Mouse (Mus musculus): Measurements from ENCODE around the gene Nradd. TPM values are rescaled to one million over a fixed set of nuclear protein-coding genes. Genes with fewer than 3 reads are reported as not detected.

Gene Nradd
- 1 to 10 TPM in 1 of 2 experiments, under 1 TPM in 1; 0.92 to 1.2 TPM for total RNA-seq (2021)

GRCm38 (mm10) chr9:110624361-110625166 lies at the start of gene Nradd:
Gene Nradd, minus strand, starts transcription at chr9:110624452.
- intact Hi-C loops (cut with DNase I) = loop anchor here (5.0 kb wide), 1 partner anchor 177 kb away; no protein-coding TSS in a partner anchor
- DNase-seq = peak; percentile 80 to 82

- DNase-seq = no peak
- intact Hi-C loops (cut with DNase I) = loop anchor here (2.0 kb wide), 1 partner anchor 14 kb away; no protein-coding TSS in a partner anchor
Observed at GRCm38 (mm10) chr9:110673107-110673752, 49.0 kb upstream of the Nradd start.

- peak in 1 of 2 experiments; percentile 53 for DNase-seq
- intact Hi-C loops (cut with DNase I) = loop anchor here (2.0 kb wide), 1 partner anchor 14 kb away; no protein-coding TSS in a partner anchor
Observed at GRCm38 (mm10) chr9:110672462-110673106, 48.3 kb upstream of the Nradd start.

- DNase-seq = no peak
- intact Hi-C loops (cut with DNase I) = loop anchor here (2.0 kb wide), 1 partner anchor 39 kb away; no protein-coding TSS in a partner anchor
Observed at GRCm38 (mm10) chr9:110669785-110670184, 45.5 kb upstream of the Nradd start.

- no peak for DNase-seq
- intact Hi-C loops (cut with DNase I) = no loop called here
Observed at GRCm38 (mm10) chr9:110668601-110669293, 44.5 kb upstream of the Nradd start.

GRCm38 (mm10) chr9:110667219-110667836 lies 43.1 kb upstream of the Nradd start:
- intact Hi-C loops (cut with DNase I) = no loop called here
- no peak for DNase-seq

- intact Hi-C loops (cut with DNase I) = no loop called here
- DNase-seq = no peak
Observed at GRCm38 (mm10) chr9:110666374-110666773, 42.1 kb upstream of the Nradd start.

GRCm38 (mm10) chr9:110665912-110666311 lies 41.7 kb upstream of the Nradd start:
- intact Hi-C loops (cut with DNase I) = no loop called here
- peak in 1 of 2 experiments; percentile 48 for DNase-seq

- intact Hi-C loops (cut with DNase I) = no loop called here
- DNase-seq = no peak
Observed at GRCm38 (mm10) chr9:110662844-110663243, 38.6 kb upstream of the Nradd start.

GRCm38 (mm10) chr9:110660856-110661612 lies 36.8 kb upstream of the Nradd start:
- intact Hi-C loops (cut with DNase I) = no loop called here
- no peak for DNase-seq

- DNase-seq = no peak
Observed at GRCm38 (mm10) chr9:110660208-110660607, 36.0 kb upstream of the Nradd start.

GRCm38 (mm10) chr9:110659521-110659920 lies 35.3 kb upstream of the Nradd start:
- DNase-seq = no peak

More at GRCm38 (mm10) chr9:110660208-110660607, 36.0 kb upstream of the Nradd start:
- intact Hi-C loops (cut with DNase I) = no loop called here

GRCm38 (mm10) chr9:110657474-110658078 lies 33.3 kb upstream of the Nradd start:
- peak; percentile 54 to 60 for DNase-seq
- intact Hi-C loops (cut with DNase I) = loop anchor here (2.0 kb wide), 1 partner anchor 15 kb away; no protein-coding TSS in a partner anchor

More at GRCm38 (mm10) chr9:110659521-110659920, 35.3 kb upstream of the Nradd start:
- intact Hi-C loops (cut with DNase I) = loop anchor here (2.0 kb wide), 1 partner anchor 13 kb away; no protein-coding TSS in a partner anchor

GRCm38 (mm10) chr9:110656249-110657221 lies 32.3 kb upstream of the Nradd start, which contains the start of gene Ccdc12:
Gene Ccdc12, plus strand, starts transcription at chr9:110656503.
- DNase-seq = peak; percentile 94 to 99
- intact Hi-C loops (cut with DNase I) = no loop called here

GRCm38 (mm10) chr9:110655651-110656007 lies 31.4 kb upstream of the Nradd start:
- intact Hi-C loops (cut with DNase I) = no loop called here
- no peak for DNase-seq

- DNase-seq = no peak
- intact Hi-C loops (cut with DNase I) = no loop called here
Observed at GRCm38 (mm10) chr9:110654726-110655650, 30.7 kb upstream of the Nradd start.
